Mouse (Mus musculus): Measurements from ENCODE around the gene Cd244a. TPM values are rescaled to one million over a fixed set of nuclear protein-coding genes. Genes with fewer than 3 reads are reported as not detected.
A peak's percentile ranks its signal among the peaks of the same experiment; 100 is the strongest.

Cd244a gene
- total RNA-seq (2012; rRNA removed) (0.21 and 0.34 TPM in 2 replicates), total RNA-seq (2014; rRNA removed) (0.45 and 0.64 TPM in 2 replicates), polyA plus RNA-seq (2012; ENCODE audit: insufficient read length, low read depth) (0.41 and 0.74 TPM in 2 replicates)

GRCm38 (mm10) chr1:171558898-171559297 is at the start of gene Cd244a:
Cd244a (plus strand) TSS chr1:171559193.
- dilution Hi-C loops (cut with MboI; ENCODE audit: extremely low pct_ligation_motif_present, extremely low pct_unique_long_range_greater_than_20kb, low sequenced_read_pairs) = no loop called here
- Histone ChIP-seq H3K27ac (ENCODE audit: insufficient read depth, low read depth) (no peak within 1 kb of the TSS), H3K4me3 (replicated peaks in 1 of 3; ENCODE audit: low read depth in 2 of 3, low read length in 2 of 3, poor library complexity in 1 of 3) (no peak within 1 kb of the TSS), H3K4me2 (ENCODE audit: insufficient read depth, low read depth, poor library complexity, severe bottlenecking) (no peak within 1 kb of the TSS), H3K36me3 (replicated peaks in 1 of 2; ENCODE audit: control insufficient read depth in 1 of 2, insufficient read depth in 1 of 2, low read length in 1 of 2) (no peaks in the 10 kb centered on the region), H3K79me2 (replicated peaks; ENCODE audit: control insufficient read depth, extremely low read depth, insufficient read depth, poor library complexity, severe bottlenecking) (no peaks in the 10 kb centered on the region), H3K27me3 (replicated peaks) (no peaks in the 10 kb centered on the region), H3K9ac (ENCODE audit: insufficient read depth, low read depth) (no peak within 1 kb of the TSS), H3K4me1 (ENCODE audit: control insufficient read depth in 1 of 2, insufficient read depth in 2 of 2) (peaks cover 7 to 19% of the 10 kb centered on the region in 2 experiments), H3K9me3 (replicated peaks; ENCODE audit: low read length) (no peaks in the 10 kb centered on the region)
- DNase-seq (ENCODE audit: extremely low read depth) = no peak
- in situ Hi-C loops (cut with MboI; ENCODE audit: low pct_ligation_motif_present, low pct_unique_long_range_greater_than_20kb, low sequenced_read_pairs) = no loop called here
- TF ChIP-seq ELF1 (IDR thresholded peaks at IDR 0.05; ENCODE audit: low read depth, low read length) (no peak), ETS1 (conservative IDR thresholded peaks at IDR 0.05; ENCODE audit: low read depth, low read length) (no peak), E2F4 (IDR thresholded peaks at IDR 0.05; ENCODE audit: insufficient replicate concordance, low read depth, low read length) (no peak), RAD21 (IDR thresholded peaks at IDR 0.05; ENCODE audit: low read depth, low read length) (no peak), KAT2A (IDR thresholded peaks at IDR 0.05; ENCODE audit: insufficient replicate concordance, low read length) (no peak), EP300 (IDR thresholded peaks at IDR 0.05; ENCODE audit: low read length) (no peak), IRF4 (IDR thresholded peaks at IDR 0.05; ENCODE audit: low read depth, low read length) (no peak), MAZ (IDR thresholded peaks at IDR 0.05; ENCODE audit: low read depth, low read length) (no peak), UBTF (IDR thresholded peaks at IDR 0.05; ENCODE audit: low read depth, low read length) (no peak), NELFE (IDR thresholded peaks at IDR 0.05; ENCODE audit: low read depth, low read length) (no peak), MXI1 (IDR thresholded peaks at IDR 0.05; ENCODE audit: low read depth, low read length) (no peak), MAX (IDR thresholded peaks at IDR 0.05; ENCODE audit: low read length) (no peak), POLR2A (IDR thresholded peaks at IDR 0.05; ENCODE audit: low read depth, low read length) (no peak), USF2 (conservative IDR thresholded peaks at IDR 0.05; ENCODE audit: low read depth, low read length) (no peak), MYC (IDR thresholded peaks at IDR 0.05; ENCODE audit: low read depth, low read length) (no peak)

DNA sequence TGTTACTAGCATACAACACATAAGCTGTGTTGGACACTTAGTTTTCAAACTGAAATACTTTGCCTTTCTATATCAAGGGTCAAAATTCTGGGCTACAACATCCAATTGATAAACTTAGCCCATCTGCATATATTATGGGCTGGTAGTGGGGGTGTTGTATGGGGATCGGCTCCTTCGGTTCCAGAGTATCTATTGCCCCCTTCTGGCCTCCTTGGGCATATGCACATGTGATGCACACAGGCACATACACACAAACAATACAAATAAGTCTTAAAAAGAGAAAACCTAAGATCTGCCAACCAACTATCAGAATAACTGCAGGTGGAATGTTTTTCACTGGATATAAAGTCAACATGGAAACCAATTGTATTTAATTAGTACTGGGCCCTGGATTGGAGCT is 45.8 kb upstream of the Cd244a start:
- H3K27ac ChIP-seq (ENCODE audit: insufficient read depth, low read depth) = no peak overlapping the region
- dilution Hi-C loops (cut with MboI; ENCODE audit: extremely low pct_ligation_motif_present, extremely low pct_unique_long_range_greater_than_20kb, low sequenced_read_pairs) = no loop called here
- TF ChIP-seq CTCF (conservative IDR thresholded peaks at IDR 0.05 in 1 of 2, IDR thresholded peaks at IDR 0.05 in 1 of 2; ENCODE audit: low read depth in 2 of 2, low read length in 2 of 2) (peak in 1 of 2 experiments; percentile 48; a peak in 2 of 4 replicates), MEF2A (IDR thresholded peaks at IDR 0.05; ENCODE audit: borderline replicate concordance, low read depth, low read length) (no peak), MAZ (IDR thresholded peaks at IDR 0.05; ENCODE audit: low read depth, low read length) (no peak), RAD21 (IDR thresholded peaks at IDR 0.05; ENCODE audit: low read depth, low read length) (peak; percentile 44), MYC (IDR thresholded peaks at IDR 0.05; ENCODE audit: low read depth, low read length) (no peak), ZNF384 (IDR thresholded peaks at IDR 0.05; ENCODE audit: low read depth, low read length) (no peak), KAT2A (IDR thresholded peaks at IDR 0.05; ENCODE audit: insufficient replicate concordance, low read length) (no peak), TBP (conservative IDR thresholded peaks at IDR 0.05; ENCODE audit: low read depth, low read length) (no peak), HCFC1 (IDR thresholded peaks at IDR 0.05; ENCODE audit: low read depth, low read length) (no peak), MXI1 (IDR thresholded peaks at IDR 0.05; ENCODE audit: low read depth, low read length) (no peak), SMC3 (IDR thresholded peaks at IDR 0.05; ENCODE audit: low read depth, low read length) (no peak), NRF1 (IDR thresholded peaks at IDR 0.05; ENCODE audit: low read depth, low read length) (no peak), JUND (conservative IDR thresholded peaks at IDR 0.05; ENCODE audit: low read depth, low read length) (no peak)
- H3K9ac ChIP-seq (ENCODE audit: insufficient read depth, low read depth) = no peak overlapping the region
- DNase-seq (ENCODE audit: extremely low read depth) = no peak
- H3K4me3 ChIP-seq (replicated peaks in 1 of 3; ENCODE audit: low read depth in 2 of 3, low read length in 2 of 3, poor library complexity in 1 of 3) = no peak overlapping the region
- no peaks in the 10 kb centered on the region for H3K79me2 ChIP-seq (replicated peaks; ENCODE audit: control insufficient read depth, extremely low read depth, insufficient read depth, poor library complexity, severe bottlenecking)
- peaks cover 3% of the 10 kb centered on the region for H3K9me3 ChIP-seq (replicated peaks; ENCODE audit: low read length)
- in situ Hi-C loops (cut with MboI; ENCODE audit: low pct_ligation_motif_present, low pct_unique_long_range_greater_than_20kb, low sequenced_read_pairs) = no loop called here
- no peak overlapping the region for H3K4me2 ChIP-seq (ENCODE audit: insufficient read depth, low read depth, poor library complexity, severe bottlenecking)
- peaks cover 3% of the 10 kb centered on the region for H3K27me3 ChIP-seq (replicated peaks)
- no peaks in the 10 kb centered on the region for H3K36me3 ChIP-seq (replicated peaks in 1 of 2; ENCODE audit: control insufficient read depth in 1 of 2, insufficient read depth in 1 of 2, low read length in 1 of 2)
- H3K4me1 ChIP-seq (ENCODE audit: control insufficient read depth in 1 of 2, insufficient read depth in 2 of 2) = no peaks in the 10 kb centered on the region

Measured in CH12.LX (cell line).